Mouse (Mus musculus): ENCODE results near the gene Coro7.

GRCm38 (mm10) chr16:4683581-4684456 lies 4.2 kb upstream of the Coro7 start:
- TF ChIP-seq CTCF (IDR thresholded peaks at IDR 0.05; ENCODE audit: borderline replicate concordance, extremely low read depth, insufficient read depth, insufficient read length) (no peak), POLR2A (IDR thresholded peaks at IDR 0.05; ENCODE audit: borderline replicate concordance, extremely low read depth, insufficient read depth, insufficient read length, poor library complexity, severe bottlenecking) (peak; percentile 88; the same call in 1 of the 2 replicates)

Measured in brain, embryonic 14.5 days (tissue).